Mouse (Mus musculus): ENCODE data around the gene Cdkn1c. TPM values are rescaled to one million over a fixed set of nuclear protein-coding genes. Genes with fewer than 3 reads are reported as not detected.

Gene Cdkn1c
- polyA plus RNA-seq, 1 experiment from 2014 or later = 369 TPM

- Histone ChIP-seq H3K9me3 (replicated peaks) (no peaks in the 10 kb centered on the region), H3K4me2 (no peak overlapping the region), H3K27me3 (peaks cover 34% of the 10 kb centered on the region), H3K9ac (no peak overlapping the region), H3K27ac (no peak overlapping the region), H3K36me3 (no peaks in the 10 kb centered on the region), H3K4me1 (replicated peaks) (no peaks in the 10 kb centered on the region), H3K4me3 (no peak overlapping the region)
- no peak for ATAC-seq (replicated peaks; ENCODE audit: insufficient number of reproducible peaks, insufficient read depth, low FRiP score, low read depth)
- 57% methylated on average over 8 of the region's 8 CpGs for WGBS
These were observed 34.5 kb upstream of the Cdkn1c start for GRCm38 (mm10) chr7:143495104-143495961.

GRCm38 (mm10) chr7:143493616-143494126, 32.8 kb upstream of the Cdkn1c start:
- Histone ChIP-seq H3K27ac (no peak overlapping the region), H3K27me3 (peaks cover 36% of the 10 kb centered on the region), H3K9me3 (replicated peaks) (no peaks in the 10 kb centered on the region), H3K4me2 (no peak overlapping the region), H3K4me1 (replicated peaks) (no peaks in the 10 kb centered on the region), H3K4me3 (no peak overlapping the region), H3K9ac (no peak overlapping the region), H3K36me3 (no peaks in the 10 kb centered on the region)
- no peak for ATAC-seq (replicated peaks; ENCODE audit: insufficient number of reproducible peaks, insufficient read depth, low FRiP score, low read depth)
- WGBS = 74% methylated on average over 6 of the region's 6 CpGs

GRCm38 (mm10) chr7:143489735-143490134, 28.9 kb upstream of the Cdkn1c start:
- H3K9ac ChIP-seq = no peak overlapping the region
- H3K27ac ChIP-seq = no peak overlapping the region
- H3K27me3 ChIP-seq = peaks cover 36% of the 10 kb centered on the region
- 77% methylated on average over 6 of the region's 6 CpGs for WGBS
- ATAC-seq (replicated peaks; ENCODE audit: insufficient number of reproducible peaks, insufficient read depth, low FRiP score, low read depth) = no peak
- H3K4me2 ChIP-seq = no peak overlapping the region
- H3K36me3 ChIP-seq = no peaks in the 10 kb centered on the region
- no peaks in the 10 kb centered on the region for H3K4me1 ChIP-seq (replicated peaks)
- H3K9me3 ChIP-seq (replicated peaks) = no peaks in the 10 kb centered on the region
- no peak overlapping the region for H3K4me3 ChIP-seq

GRCm38 (mm10) chr7:143482541-143482940, 21.7 kb upstream of the Cdkn1c start:
- no peak overlapping the region for H3K27ac ChIP-seq
- WGBS = 21% methylated on average over 6 of the region's 6 CpGs
- H3K9ac ChIP-seq = no peak overlapping the region
- ATAC-seq (replicated peaks; ENCODE audit: insufficient number of reproducible peaks, insufficient read depth, low FRiP score, low read depth) = no peak
- peaks cover 37% of the 10 kb centered on the region for H3K27me3 ChIP-seq
- no peaks in the 10 kb centered on the region for H3K36me3 ChIP-seq
- H3K4me3 ChIP-seq = no peak overlapping the region
- H3K9me3 ChIP-seq (replicated peaks) = no peaks in the 10 kb centered on the region
- no peaks in the 10 kb centered on the region for H3K4me1 ChIP-seq (replicated peaks)
- H3K4me2 ChIP-seq = no peak overlapping the region

GRCm38 (mm10) chr7:143481806-143482387, 21.0 kb upstream of the Cdkn1c start:
- no peaks in the 10 kb centered on the region for H3K4me1 ChIP-seq (replicated peaks)
- no peak overlapping the region for H3K4me2 ChIP-seq
- 42% methylated on average over 5 of the region's 5 CpGs for WGBS
- H3K27ac ChIP-seq = no peak overlapping the region
- H3K9ac ChIP-seq = no peak overlapping the region
- H3K9me3 ChIP-seq (replicated peaks) = no peaks in the 10 kb centered on the region
- H3K36me3 ChIP-seq = no peaks in the 10 kb centered on the region
- ATAC-seq (replicated peaks; ENCODE audit: insufficient number of reproducible peaks, insufficient read depth, low FRiP score, low read depth) = no peak
- H3K4me3 ChIP-seq = no peak overlapping the region
- H3K27me3 ChIP-seq = peaks cover 40% of the 10 kb centered on the region

- Histone ChIP-seq H3K4me1 (replicated peaks) (no peaks in the 10 kb centered on the region), H3K4me2 (no peak overlapping the region), H3K27ac (no peak overlapping the region), H3K9ac (no peak overlapping the region), H3K4me3 (no peak overlapping the region), H3K9me3 (replicated peaks) (no peaks in the 10 kb centered on the region), H3K36me3 (no peaks in the 10 kb centered on the region), H3K27me3 (peaks cover 40% of the 10 kb centered on the region)
- 0 out of 2 replicates have a peak, but pooled peaks have one; percentile 2 for ATAC-seq (replicated peaks; ENCODE audit: insufficient number of reproducible peaks, insufficient read depth, low FRiP score, low read depth)
- WGBS = 24% methylated on average over 13 of the region's 13 CpGs
These were observed 19.6 kb upstream of the Cdkn1c start for GRCm38 (mm10) chr7:143480498-143480897.

GRCm38 (mm10) chr7:143477800-143478199, 16.9 kb upstream of the Cdkn1c start:
- H3K27me3 ChIP-seq = peaks cover 28% of the 10 kb centered on the region
- no peaks in the 10 kb centered on the region for H3K9me3 ChIP-seq (replicated peaks)
- no peaks in the 10 kb centered on the region for H3K4me1 ChIP-seq (replicated peaks)
- no peaks in the 10 kb centered on the region for H3K36me3 ChIP-seq
- H3K27ac ChIP-seq = no peak overlapping the region
- WGBS = 82% methylated on average over 5 of the region's 5 CpGs
- no peak for ATAC-seq (replicated peaks; ENCODE audit: insufficient number of reproducible peaks, insufficient read depth, low FRiP score, low read depth)
- no peak overlapping the region for H3K4me2 ChIP-seq
- no peak overlapping the region for H3K4me3 ChIP-seq
- H3K9ac ChIP-seq = no peak overlapping the region

- Histone ChIP-seq H3K4me2 (no peak overlapping the region), H3K4me3 (no peak overlapping the region), H3K9ac (no peak overlapping the region), H3K36me3 (no peaks in the 10 kb centered on the region), H3K9me3 (replicated peaks) (no peaks in the 10 kb centered on the region), H3K4me1 (replicated peaks) (no peaks in the 10 kb centered on the region), H3K27me3 (peaks cover 24% of the 10 kb centered on the region), H3K27ac (no peak overlapping the region)
- 81% methylated on average over 3 of the region's 3 CpGs for WGBS
- ATAC-seq (replicated peaks; ENCODE audit: insufficient number of reproducible peaks, insufficient read depth, low FRiP score, low read depth) = no peak
These were observed 16.0 kb upstream of the Cdkn1c start for GRCm38 (mm10) chr7:143476702-143477335.

GRCm38 (mm10) chr7:143475876-143476275, 15.0 kb upstream of the Cdkn1c start:
- H3K27ac ChIP-seq = no peak overlapping the region
- no peak overlapping the region for H3K4me2 ChIP-seq
- 63% methylated on average over 11 of the region's 11 CpGs for WGBS
- H3K36me3 ChIP-seq = no peaks in the 10 kb centered on the region
- H3K27me3 ChIP-seq = peaks cover 19% of the 10 kb centered on the region
- no peak overlapping the region for H3K4me3 ChIP-seq
- H3K4me1 ChIP-seq (replicated peaks) = no peaks in the 10 kb centered on the region
- ATAC-seq (replicated peaks; ENCODE audit: insufficient number of reproducible peaks, insufficient read depth, low FRiP score, low read depth) = no peak
- no peak overlapping the region for H3K9ac ChIP-seq
- H3K9me3 ChIP-seq (replicated peaks) = no peaks in the 10 kb centered on the region

GRCm38 (mm10) chr7:143474811-143475210, 14.0 kb upstream of the Cdkn1c start:
- Histone ChIP-seq H3K27ac (no peak overlapping the region), H3K4me3 (no peak overlapping the region), H3K4me2 (no peak overlapping the region), H3K9ac (no peak overlapping the region), H3K36me3 (no peaks in the 10 kb centered on the region), H3K27me3 (peaks cover 13% of the 10 kb centered on the region), H3K9me3 (replicated peaks) (no peaks in the 10 kb centered on the region), H3K4me1 (replicated peaks) (peaks cover 1% of the 10 kb centered on the region)
- WGBS = 32% methylated on average over 10 of the region's 10 CpGs
- no peak for ATAC-seq (replicated peaks; ENCODE audit: insufficient number of reproducible peaks, insufficient read depth, low FRiP score, low read depth)

GRCm38 (mm10) chr7:143473347-143474101, 12.7 kb upstream of the Cdkn1c start, which contains the start of gene Slc22a18:
Slc22a18 (plus strand) TSS chr7:143473736.
- no peak within 1 kb of the TSS for H3K27ac ChIP-seq
- H3K9ac ChIP-seq = no peak within 1 kb of the TSS
- ATAC-seq (replicated peaks; ENCODE audit: insufficient number of reproducible peaks, insufficient read depth, low FRiP score, low read depth) = no peak
- H3K9me3 ChIP-seq (replicated peaks) = no peaks in the 10 kb centered on the region
- peaks cover 4% of the 10 kb centered on the region for H3K4me1 ChIP-seq (replicated peaks)
- 25% methylated on average over 4 of the region's 4 CpGs for WGBS
- no peak within 1 kb of the TSS for H3K4me3 ChIP-seq
- no peaks in the 10 kb centered on the region for H3K36me3 ChIP-seq
- peaks cover 9% of the 10 kb centered on the region for H3K27me3 ChIP-seq
- peak within 1 kb of the TSS; percentile 0; the same call in 1 of the 2 replicates for H3K4me2 ChIP-seq
